Mouse (Mus musculus) forebrain, embryonic 12.5 days (tissue): Measurements from ENCODE around the gene Olfr618. TPM values are rescaled to one million over a fixed set of nuclear protein-coding genes. Genes with fewer than 3 reads are reported as not detected.
"Not testable (repeated sequence)": the region's sequence is repeated elsewhere in the genome, so short reads cannot be mapped to it uniquely, and the experiment has no call there.

ENCODE experiments used
- ATAC-seq: fragments of 200-750 bp; cut with Nextera tagmentation; 2 replicates; pipeline ENCODE4 v1.8.0; 2017; ENCODE audit warnings: moderate TSS enrichment; ENCODE audit not compliant: low FRiP score
- H3K27ac ChIP-seq: fragments of 300-500 bp; sonication (generic); 2 replicates; pipeline ENCODE4 v1.5.1; 2016; ENCODE audit warnings: mild to moderate bottlenecking
- H3K27me3 ChIP-seq: fragments of 300-500 bp; sonication (generic); 2 replicates; pipeline ENCODE4 v1.6.1; 2016; ENCODE audit warnings: mild to moderate bottlenecking
- H3K36me3 ChIP-seq: fragments of 300-500 bp; sonication (generic); replicated peaks from 2 replicates; pipeline ENCODE4 v1.6.1; 2016; ENCODE audit warnings: mild to moderate bottlenecking
- H3K4me1 ChIP-seq: fragments of 300-500 bp; sonication (generic); 2 replicates; pipeline ENCODE4 v1.6.1; 2016
- H3K4me2 ChIP-seq: fragments of 300-500 bp; sonication (generic); 2 replicates; pipeline ENCODE4 v1.6.1; 2016; ENCODE audit warnings: mild to moderate bottlenecking, moderate library complexity
- H3K4me3 ChIP-seq: fragments of 300-500 bp; sonication (generic); replicated peaks from 2 replicates; pipeline ENCODE4 v1.5.1; 2016; ENCODE audit warnings: mild to moderate bottlenecking
- H3K9ac ChIP-seq: fragments of 300-500 bp; sonication (generic); 2 replicates; pipeline ENCODE4 v1.6.1; 2016; ENCODE audit warnings: mild to moderate bottlenecking
- H3K9me3 ChIP-seq: fragments of 300-500 bp; sonication (generic); 2 replicates; pipeline ENCODE4 v1.6.1; 2016
- WGBS: fragments of 180-500 bp; shearing (Covaris S2); methylation state at CpG from one replicate; pipeline ENCODE4 v1.1.7; 2016; 5-methylcytosine and 5-hydroxymethylcytosine counted together
- polyA plus RNA-seq: library from polyadenylated mRNA; unstranded; fragments of >200 nt; fragmentation: Nextera tagmentation; extraction: Ambion mirVana; gene quantifications from 2 replicates; pipeline ENCODE4 v1.2.1, GENCODE M21; 2016

The Olfr618 gene
- polyA plus RNA-seq = not detected in 2 replicates

DNA sequence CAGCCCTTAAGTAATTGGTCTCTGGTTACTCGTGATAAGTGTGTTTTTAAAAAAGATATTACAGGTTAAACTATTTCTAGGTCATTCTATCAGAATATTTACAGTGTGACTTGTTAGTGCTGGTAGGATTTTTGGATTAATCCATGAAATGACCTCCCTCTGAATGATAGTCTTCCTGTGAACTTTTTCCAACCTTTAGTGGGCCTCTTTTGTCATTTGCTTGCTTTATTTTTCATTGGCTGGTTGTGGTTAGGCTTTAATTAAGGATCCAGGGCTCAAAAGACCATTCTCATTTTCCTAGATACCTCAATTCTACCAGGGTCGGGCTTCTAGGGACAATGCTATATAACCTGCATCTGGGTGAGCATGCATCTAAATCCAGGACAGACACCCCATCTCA, at the start of gene Olfr618:
Olfr618 (plus strand) TSS at position 301 of the 400 bp plus-strand sequence.
- no peak within 1 kb of the TSS for H3K27ac ChIP-seq
- no peak within 1 kb of the TSS for H3K9ac ChIP-seq
- H3K4me3 ChIP-seq = no peak within 1 kb of the TSS
- H3K4me1 ChIP-seq = no peaks in the 10 kb centered on the region
- no peaks in the 10 kb centered on the region for H3K27me3 ChIP-seq
- H3K36me3 ChIP-seq = no peaks in the 10 kb centered on the region
- no peaks in the 10 kb centered on the region for H3K9me3 ChIP-seq
- no peak within 1 kb of the TSS for H3K4me2 ChIP-seq
- WGBS = 60% methylated on average over 2 of the region's 2 CpGs
- no peak for ATAC-seq

DNA sequence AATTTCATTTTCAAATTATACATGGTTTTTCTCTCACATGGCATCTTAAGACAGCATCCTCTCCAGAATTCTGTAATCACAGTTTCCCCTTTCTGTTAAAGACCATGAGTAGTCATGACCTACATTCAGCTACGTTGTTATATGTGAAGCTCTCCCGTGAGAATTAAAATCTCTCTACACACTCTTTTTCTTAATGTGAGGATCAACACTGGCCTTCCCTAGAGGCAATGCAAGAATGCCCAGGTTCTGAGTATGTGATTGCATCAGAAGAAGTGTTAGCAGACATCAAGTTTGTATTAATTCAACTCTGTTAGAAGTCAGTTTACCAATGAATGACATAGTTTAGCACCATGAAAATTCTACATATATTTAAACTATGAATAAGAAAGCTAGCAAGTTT, 47.3 kb upstream of the Olfr618 start, which contains the start of gene Olfr612:
Olfr612 (minus strand) TSS at position 101 of the 400 bp plus-strand sequence.
- H3K4me2 ChIP-seq, ATAC-seq, H3K27me3 ChIP-seq, H3K36me3 ChIP-seq, H3K4me1 ChIP-seq, H3K9me3 ChIP-seq, H3K27ac ChIP-seq, H3K4me3 ChIP-seq, H3K9ac ChIP-seq: not testable (repeated sequence)
- 79% methylated on average over 2 of the region's 2 CpGs for WGBS

DNA sequence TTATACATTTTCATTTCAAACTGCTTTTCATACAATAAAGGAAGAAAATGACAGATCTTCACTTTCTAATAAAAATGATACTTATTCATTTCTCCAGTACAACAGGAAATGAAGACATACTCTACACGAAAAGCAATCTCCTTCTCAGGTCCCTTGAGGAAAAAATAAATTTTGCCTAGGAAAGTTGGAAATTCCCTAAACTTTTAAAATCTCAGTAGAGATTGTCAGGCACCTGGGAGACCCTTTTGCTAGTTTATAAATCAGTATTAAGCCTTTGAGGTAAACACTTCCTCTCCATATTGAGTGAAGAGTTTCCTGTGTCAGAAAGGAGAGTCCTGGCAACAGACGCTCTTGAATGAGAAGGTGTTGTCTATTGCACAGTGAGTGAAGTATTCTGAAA, 42.1 kb upstream of the Olfr618 start, which contains the start of gene Olfr613:
Olfr613 (plus strand) TSS at position 301 of the 400 bp plus-strand sequence.
- ATAC-seq = no peak
- 88% methylated on average over 2 of the region's 2 CpGs for WGBS
- H3K9me3 ChIP-seq = no peaks in the 10 kb centered on the region
- no peak within 1 kb of the TSS for H3K9ac ChIP-seq
- H3K4me1 ChIP-seq = no peaks in the 10 kb centered on the region
- no peak within 1 kb of the TSS for H3K27ac ChIP-seq
- no peak within 1 kb of the TSS for H3K4me2 ChIP-seq
- no peaks in the 10 kb centered on the region for H3K27me3 ChIP-seq
- no peaks in the 10 kb centered on the region for H3K36me3 ChIP-seq
- H3K4me3 ChIP-seq = no peak within 1 kb of the TSS

DNA sequence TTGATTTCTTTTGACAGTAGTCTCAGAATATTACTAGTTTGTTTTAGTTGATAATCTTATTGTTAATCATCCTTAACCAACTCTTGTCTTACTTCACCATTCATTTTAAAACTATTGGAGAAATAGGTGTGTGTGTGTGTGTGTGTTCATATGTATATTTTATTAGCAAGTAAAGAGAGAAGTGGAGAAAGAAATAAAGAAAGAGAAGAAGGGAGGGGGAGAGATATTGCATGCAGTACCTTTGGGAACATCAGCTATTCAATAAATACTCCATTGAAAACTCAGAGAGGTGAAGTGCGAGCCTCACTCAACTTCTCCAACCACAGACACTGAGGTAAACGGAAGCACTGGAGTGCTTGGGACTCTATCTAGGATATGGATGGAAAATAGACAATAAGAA, 34.1 kb upstream of the Olfr618 start, which contains the start of gene Olfr615:
Olfr615 (plus strand) TSS at position 301 of the 400 bp plus-strand sequence.
- no peak within 1 kb of the TSS for H3K9ac ChIP-seq
- WGBS = 78% methylated on average over 2 of the region's 2 CpGs
- H3K4me2 ChIP-seq = no peak within 1 kb of the TSS
- H3K4me1 ChIP-seq = no peaks in the 10 kb centered on the region
- H3K9me3 ChIP-seq = no peaks in the 10 kb centered on the region
- H3K27ac ChIP-seq = no peak within 1 kb of the TSS
- no peaks in the 10 kb centered on the region for H3K27me3 ChIP-seq
- H3K4me3 ChIP-seq = no peak within 1 kb of the TSS
- no peak for ATAC-seq
- H3K36me3 ChIP-seq = no peaks in the 10 kb centered on the region

DNA sequence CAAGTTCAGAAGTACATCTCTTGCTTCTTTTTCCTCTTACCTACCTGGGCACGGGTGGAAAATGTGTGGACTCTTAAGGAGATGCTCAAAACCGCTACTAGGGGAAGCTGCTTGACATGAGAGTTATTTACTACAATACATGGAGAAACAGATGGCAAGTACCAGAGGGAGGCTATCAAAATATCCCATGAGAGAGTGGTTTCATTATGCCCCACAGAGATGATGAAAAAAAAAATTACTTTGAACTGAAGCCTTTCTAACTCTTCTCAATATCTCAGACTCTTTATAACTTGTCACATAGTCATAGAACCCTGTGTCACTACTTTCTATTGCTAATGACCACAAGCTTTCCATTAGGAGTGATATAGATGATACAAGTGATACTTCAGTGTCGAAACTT, 20.9 kb upstream of the Olfr618 start, which contains the start of gene Olfr616:
Olfr616 (minus strand) TSS at position 101 of the 400 bp plus-strand sequence.
- H3K27ac ChIP-seq = no peak within 1 kb of the TSS
- H3K4me2 ChIP-seq = no peak within 1 kb of the TSS
- H3K9me3 ChIP-seq = no peaks in the 10 kb centered on the region
- H3K4me1 ChIP-seq = no peaks in the 10 kb centered on the region
- ATAC-seq = no peak
- no peaks in the 10 kb centered on the region for H3K27me3 ChIP-seq
- WGBS = 78% methylated on average over 3 of the region's 3 CpGs
- no peak within 1 kb of the TSS for H3K4me3 ChIP-seq
- no peak within 1 kb of the TSS for H3K9ac ChIP-seq
- H3K36me3 ChIP-seq = no peaks in the 10 kb centered on the region

DNA sequence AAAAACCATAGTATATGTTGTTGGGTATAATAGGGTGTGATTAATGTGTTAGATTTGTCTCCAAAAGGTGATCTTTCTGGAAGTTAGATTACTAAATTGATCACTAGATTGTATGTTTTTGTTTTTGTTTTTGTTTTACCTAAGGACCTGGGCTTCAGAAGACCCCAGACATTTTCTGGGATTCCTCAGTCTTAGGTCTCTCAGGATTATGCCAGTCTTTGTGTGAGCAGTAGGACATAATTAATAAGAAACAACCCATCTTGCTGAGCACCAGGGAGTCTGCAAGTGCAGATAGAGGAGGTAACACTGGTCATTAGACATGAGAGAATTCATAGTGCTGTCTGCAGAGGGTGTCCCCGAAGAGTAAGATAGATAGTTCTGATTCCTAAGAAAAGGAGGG, 17.1 kb upstream of the Olfr618 start, which contains the start of gene Olfr617:
Olfr617 (plus strand) TSS at position 301 of the 400 bp plus-strand sequence.
- no peak within 1 kb of the TSS for H3K4me2 ChIP-seq
- no peak within 1 kb of the TSS for H3K27ac ChIP-seq
- H3K9ac ChIP-seq = no peak within 1 kb of the TSS
- H3K4me1 ChIP-seq = no peaks in the 10 kb centered on the region
- 80% methylated on average over 1 of the region's 1 CpGs for WGBS
- no peaks in the 10 kb centered on the region for H3K27me3 ChIP-seq
- ATAC-seq = no peak
- H3K36me3 ChIP-seq = no peaks in the 10 kb centered on the region
- no peak within 1 kb of the TSS for H3K4me3 ChIP-seq
- H3K9me3 ChIP-seq = no peaks in the 10 kb centered on the region

DNA sequence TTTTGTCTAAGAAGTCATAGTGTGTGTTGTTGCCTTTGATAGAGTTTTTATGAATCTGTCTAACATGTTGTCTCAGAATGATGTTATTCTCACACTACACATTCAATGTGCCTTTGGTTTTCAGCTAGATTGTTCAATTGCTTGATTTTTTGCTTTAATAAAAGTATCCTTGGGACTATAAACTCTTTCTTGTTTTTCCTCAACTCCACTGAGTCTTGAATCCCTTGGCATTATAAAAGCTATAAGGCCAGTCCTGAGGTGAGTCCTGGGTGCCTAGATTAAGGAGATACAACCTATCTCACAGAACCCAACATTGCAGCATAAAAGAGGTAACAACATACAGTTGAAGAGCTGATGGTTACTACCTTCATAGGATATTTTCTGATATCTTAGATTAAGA, 10.4 kb downstream of the Olfr618 start, which contains the start of gene Olfr619:
Olfr619 (plus strand) TSS at position 301 of the 400 bp plus-strand sequence.
- no peak within 1 kb of the TSS for H3K27ac ChIP-seq
- no peak within 1 kb of the TSS for H3K4me2 ChIP-seq
- no peaks in the 10 kb centered on the region for H3K9me3 ChIP-seq
- H3K27me3 ChIP-seq = no peaks in the 10 kb centered on the region
- no peak for ATAC-seq
- H3K4me1 ChIP-seq = no peaks in the 10 kb centered on the region
- no peak within 1 kb of the TSS for H3K4me3 ChIP-seq
- no peak within 1 kb of the TSS for H3K9ac ChIP-seq
- no peaks in the 10 kb centered on the region for H3K36me3 ChIP-seq

DNA sequence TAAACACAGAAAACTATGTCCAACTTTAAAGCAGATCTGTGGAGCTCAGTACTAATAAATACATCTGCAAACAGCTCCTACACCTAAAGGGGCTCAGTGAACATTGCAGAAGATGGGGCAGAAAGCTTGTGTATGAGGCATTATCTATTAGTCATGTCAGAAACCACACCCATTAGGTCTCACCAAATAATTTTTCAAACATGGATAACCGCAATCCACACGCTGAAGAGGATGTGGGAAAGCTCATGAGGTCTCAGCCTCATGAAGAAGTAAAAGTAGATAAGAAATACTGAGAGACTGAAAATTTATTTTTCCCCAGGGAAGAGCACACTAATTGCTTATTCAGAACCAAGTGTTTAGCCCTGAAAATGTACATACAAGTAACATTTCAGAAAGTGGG, 17.5 kb downstream of the Olfr618 start:
- H3K9me3 ChIP-seq = no peaks in the 10 kb centered on the region
- ATAC-seq = no peak
- WGBS = 86% methylated on average over 2 of the region's 2 CpGs

DNA sequence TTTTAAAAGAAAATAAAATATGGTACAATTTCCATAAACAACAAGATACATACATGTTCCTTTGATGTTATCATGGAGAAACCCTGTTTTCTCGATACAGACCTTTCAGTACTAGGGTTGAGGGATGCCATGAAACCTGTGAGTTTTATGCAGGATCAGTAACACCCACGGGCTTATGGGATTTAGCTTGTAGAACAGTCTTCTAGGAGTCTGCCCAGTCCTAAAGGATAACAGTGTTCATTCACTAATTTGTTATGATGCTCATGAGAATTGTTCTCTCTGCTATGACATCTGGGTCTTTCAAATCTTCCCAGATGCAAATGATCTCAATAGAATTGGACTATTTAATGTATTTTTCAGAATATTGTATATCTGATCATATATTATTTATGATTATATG, 22.5 kb downstream of the Olfr618 start, which contains the start of gene Olfr620:
Olfr620 (minus strand) TSS at position 101 of the 400 bp plus-strand sequence.
- Histone ChIP-seq H3K4me3 (no peak within 1 kb of the TSS), H3K4me1 (no peaks in the 10 kb centered on the region), H3K4me2 (no peak within 1 kb of the TSS), H3K9me3 (no peaks in the 10 kb centered on the region), H3K27me3 (no peaks in the 10 kb centered on the region), H3K36me3 (no peaks in the 10 kb centered on the region), H3K9ac (no peak within 1 kb of the TSS), H3K27ac (no peak within 1 kb of the TSS)
- ATAC-seq = no peak
- WGBS = 84% methylated on average over 2 of the region's 2 CpGs

More for the DNA sequence above, 17.5 kb downstream of the Olfr618 start:
- no peak overlapping the region for H3K4me2 ChIP-seq
- H3K4me3 ChIP-seq = no peak overlapping the region
- no peaks in the 10 kb centered on the region for H3K27me3 ChIP-seq
- H3K4me1 ChIP-seq = no peaks in the 10 kb centered on the region
- H3K36me3 ChIP-seq = no peaks in the 10 kb centered on the region
- no peak overlapping the region for H3K27ac ChIP-seq
- H3K9ac ChIP-seq = no peak overlapping the region

DNA sequence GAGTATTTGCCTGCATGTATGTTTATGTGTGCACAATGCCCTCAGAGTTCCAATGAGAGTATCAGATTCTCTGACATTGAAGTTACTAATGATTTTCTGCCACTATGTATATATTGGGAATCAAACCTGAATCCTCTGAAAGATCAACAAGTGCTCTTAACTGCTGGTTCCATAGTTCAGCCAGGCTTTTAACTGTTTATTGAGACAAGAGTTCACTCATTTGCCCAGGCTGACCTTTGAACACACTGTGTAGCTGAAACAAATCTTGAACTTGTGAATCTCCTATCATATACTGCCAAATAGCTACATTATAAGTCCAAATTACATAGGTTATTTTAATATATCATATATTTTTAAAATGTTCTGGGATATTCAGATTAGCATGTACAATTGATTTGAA, 46.9 kb downstream of the Olfr618 start:
- H3K4me3 ChIP-seq = no peak overlapping the region
- no peak for ATAC-seq
- no peaks in the 10 kb centered on the region for H3K4me1 ChIP-seq
- H3K4me2 ChIP-seq = no peak overlapping the region
- no peak overlapping the region for H3K9ac ChIP-seq
- no peaks in the 10 kb centered on the region for H3K9me3 ChIP-seq
- H3K27me3 ChIP-seq = no peaks in the 10 kb centered on the region
- H3K27ac ChIP-seq = no peak overlapping the region
- H3K36me3 ChIP-seq = no peaks in the 10 kb centered on the region

DNA sequence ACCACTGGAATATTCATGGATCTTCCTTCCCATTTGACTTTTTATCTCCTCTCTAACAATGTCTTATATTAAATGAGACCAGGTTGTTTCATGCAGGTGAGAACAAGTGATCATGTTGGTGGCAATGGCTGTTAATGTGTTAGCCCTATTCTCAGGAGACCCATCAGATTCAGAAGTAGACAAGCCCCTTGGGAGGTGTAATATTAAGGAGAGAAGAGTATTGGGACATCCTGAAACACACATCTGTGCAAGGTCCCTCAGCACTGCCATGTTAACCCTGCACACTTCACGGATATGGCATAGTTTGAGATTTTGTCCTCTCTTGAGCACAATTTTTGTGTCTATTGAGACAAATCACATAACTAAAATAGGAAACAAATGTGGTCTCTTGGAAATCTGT, 52.7 kb downstream of the Olfr618 start, which contains the start of gene Olfr622:
Olfr622 (minus strand) TSS at position 101 of the 400 bp plus-strand sequence.
- H3K27me3 ChIP-seq = no peaks in the 10 kb centered on the region
- H3K9ac ChIP-seq = no peak within 1 kb of the TSS
- ATAC-seq = no peak
- WGBS = 71% methylated on average over 1 of the region's 1 CpGs
- no peak within 1 kb of the TSS for H3K4me2 ChIP-seq
- H3K4me3 ChIP-seq = no peak within 1 kb of the TSS
- H3K36me3 ChIP-seq = no peaks in the 10 kb centered on the region
- H3K27ac ChIP-seq = no peak within 1 kb of the TSS
- no peaks in the 10 kb centered on the region for H3K9me3 ChIP-seq
- no peaks in the 10 kb centered on the region for H3K4me1 ChIP-seq

DNA sequence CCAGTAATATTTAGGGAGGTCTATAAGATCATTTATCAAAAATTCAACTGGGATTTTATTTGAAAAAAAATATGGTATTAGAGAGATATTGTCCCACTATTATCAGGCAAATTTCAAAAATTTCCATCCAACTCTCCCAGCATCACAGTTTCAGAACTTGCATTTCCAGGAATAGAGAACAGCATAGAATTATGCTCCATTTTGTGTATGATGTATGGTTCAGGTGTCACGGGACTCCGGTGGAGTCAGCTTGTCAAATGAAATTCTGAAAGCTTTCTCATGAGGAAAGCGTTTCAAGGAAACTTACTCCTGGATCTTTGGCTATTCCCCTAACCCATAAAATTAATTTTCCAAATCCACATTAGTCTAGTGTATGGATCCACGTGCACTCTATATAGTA, 54.2 kb downstream of the Olfr618 start:
- Histone ChIP-seq H3K9me3 (no peaks in the 10 kb centered on the region), H3K4me1 (no peaks in the 10 kb centered on the region), H3K9ac (no peak overlapping the region), H3K36me3 (no peaks in the 10 kb centered on the region), H3K4me2 (no peak overlapping the region), H3K4me3 (no peak overlapping the region), H3K27me3 (no peaks in the 10 kb centered on the region), H3K27ac (no peak overlapping the region)
- WGBS = 88% methylated on average over 4 of the region's 4 CpGs
- no peak for ATAC-seq
